Mouse (Mus musculus) cerebellum, adult 11 months (tissue): ENCODE results near the gene Rab3gap2.

Source experiments
- DNase-seq: peaks from one replicate; pipeline ENCODE4 v3.0.0; 2022

The Rab3gap2 gene

DNA sequence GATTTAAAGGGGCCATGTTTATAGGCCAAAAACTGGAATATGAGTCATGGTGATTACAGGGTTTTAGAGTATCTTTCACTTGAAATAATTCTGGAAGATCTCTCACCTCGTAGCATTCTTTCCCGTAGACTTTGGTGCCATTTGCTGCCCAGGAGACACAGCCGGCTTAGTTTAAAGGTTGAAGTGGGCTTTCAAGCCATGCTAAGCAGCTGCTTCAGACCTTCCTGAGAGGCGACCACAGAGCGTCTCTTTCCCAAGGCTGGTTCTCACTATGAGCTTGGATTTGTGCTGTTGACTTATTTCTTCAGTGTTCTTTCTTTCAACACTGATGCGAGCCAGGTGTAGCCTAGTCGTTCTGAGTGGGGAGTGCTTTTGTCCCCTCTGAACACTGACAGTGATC, 23.8 kb downstream of the Rab3gap2 start:
- no peak for DNase-seq

DNA sequence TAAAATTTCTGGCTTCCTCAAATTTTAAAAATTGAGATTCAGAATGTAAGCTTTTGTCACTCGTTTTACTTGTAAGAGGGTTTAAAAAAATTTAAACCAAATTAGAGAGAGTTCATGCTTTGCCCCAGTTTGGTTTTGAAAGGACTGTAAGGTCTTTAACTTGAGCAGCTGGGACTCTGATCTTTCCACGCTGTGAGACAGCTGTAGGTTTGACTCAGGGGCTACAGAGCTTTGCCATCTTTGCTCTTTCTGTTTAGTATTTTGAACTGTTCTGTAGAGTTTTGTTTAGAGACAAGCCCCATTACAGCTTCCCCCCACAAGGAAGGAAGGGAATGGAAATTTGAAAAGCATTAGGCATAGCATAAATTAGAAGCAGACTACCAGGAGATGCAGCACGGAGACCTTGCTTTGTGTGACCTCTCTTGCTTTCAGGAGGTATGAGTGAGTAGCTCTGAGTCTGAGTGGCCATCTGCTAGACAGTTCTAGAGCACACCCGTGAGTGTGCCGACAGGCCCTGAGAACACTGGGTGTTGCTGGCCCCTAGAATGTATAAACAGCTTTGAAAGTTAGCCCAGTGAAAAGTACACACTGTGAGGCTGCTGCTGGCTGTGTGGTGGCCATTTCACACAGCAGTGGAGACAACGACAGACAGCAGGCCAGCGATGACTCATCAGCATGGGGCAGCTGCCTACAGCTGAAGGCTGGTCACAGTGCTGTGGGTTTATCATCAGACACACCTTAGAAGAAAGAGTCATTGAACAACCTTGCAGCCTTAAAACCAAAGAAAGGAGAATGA, 25.7 kb downstream of the Rab3gap2 start:
- no peak for DNase-seq

GRCm38 (mm10) chr1:185235837-185236236, 31.9 kb downstream of the Rab3gap2 start:
- DNase-seq, result no peak

DNA sequence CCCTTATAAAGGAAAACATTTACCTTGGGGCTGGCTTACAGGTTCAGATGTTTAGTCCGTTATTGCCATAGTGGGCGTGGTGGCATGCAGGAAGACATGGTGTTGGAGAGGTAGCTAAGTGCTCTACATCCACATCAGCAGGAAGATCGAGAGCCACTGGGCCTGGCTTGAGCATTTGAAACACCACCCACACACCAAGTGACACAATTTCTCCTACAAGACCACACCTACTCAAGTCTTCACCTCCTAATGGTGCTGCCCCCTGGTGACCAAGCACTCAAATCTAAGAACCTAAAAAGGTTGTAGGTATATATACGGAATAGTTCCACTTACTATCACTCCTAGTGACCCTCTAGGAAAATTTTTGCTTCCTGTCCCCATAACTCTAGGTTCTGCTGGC, 32.6 kb downstream of the Rab3gap2 start:
- no peak for DNase-seq

- DNase-seq, result no peak
These were observed 39.1 kb downstream of the Rab3gap2 start for GRCm38 (mm10) chr1:185243013-185243412.

DNA sequence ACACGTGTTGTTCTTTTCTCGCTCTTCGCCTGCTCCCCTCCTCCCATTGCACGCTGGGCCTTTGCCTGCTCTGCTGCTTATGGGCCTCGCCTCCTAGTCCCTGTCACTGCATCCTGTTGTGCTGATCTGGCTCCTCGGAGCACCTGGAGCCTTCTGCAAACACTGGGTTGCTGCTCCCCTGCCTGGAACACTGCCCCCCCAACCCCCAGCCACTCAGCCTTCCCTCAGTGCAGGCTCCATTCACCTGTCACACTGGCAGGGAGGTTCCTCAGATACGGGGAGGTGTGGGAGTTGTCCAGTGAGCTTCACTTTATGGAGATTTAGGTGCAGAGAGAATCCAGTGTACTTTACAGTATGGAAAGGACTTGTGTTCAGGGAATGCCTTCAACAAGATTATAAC, 41.5 kb downstream of the Rab3gap2 start:
- DNase-seq, result no peak

DNA sequence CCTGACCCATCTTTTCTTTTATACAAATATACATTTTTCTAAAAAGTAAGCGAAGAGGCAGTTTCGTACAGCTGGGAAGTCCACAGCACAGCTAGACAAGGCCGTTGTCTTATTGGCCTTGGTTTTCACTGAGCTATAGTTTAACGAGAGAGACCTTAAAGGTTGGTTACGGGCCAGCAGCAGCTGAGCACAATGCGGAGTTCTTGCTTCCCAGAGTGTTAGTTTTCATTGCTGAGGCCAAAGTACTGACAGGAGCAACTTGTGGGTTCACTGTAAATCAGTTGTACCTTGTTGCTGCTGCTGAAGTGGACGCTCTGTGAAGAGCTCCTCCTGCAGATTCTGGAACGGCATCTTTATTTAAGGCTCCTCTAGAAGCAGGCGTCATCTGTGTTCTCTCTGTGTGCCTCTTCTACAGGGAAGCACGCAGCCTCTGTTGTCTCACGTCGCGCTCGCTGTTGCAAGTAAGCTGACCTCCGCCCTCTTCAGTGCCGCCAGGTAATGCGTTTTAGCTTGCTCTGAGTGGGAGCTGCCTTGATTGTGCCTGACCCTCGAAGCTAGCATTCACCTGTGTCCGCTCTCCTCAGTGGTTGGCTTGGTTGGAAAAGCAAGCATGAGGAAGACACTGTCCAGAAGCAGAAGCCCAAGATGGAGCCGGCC, 43.6 kb downstream of the Rab3gap2 start:
- DNase-seq, result no peak

GRCm38 (mm10) chr1:185248728-185249127, 44.8 kb downstream of the Rab3gap2 start:
- DNase-seq, result no peak

GRCm38 (mm10) chr1:185252351-185252750, 48.4 kb downstream of the Rab3gap2 start:
- no peak for DNase-seq

- no peak for DNase-seq
These were observed 49.4 kb downstream of the Rab3gap2 start for GRCm38 (mm10) chr1:185253140-185253892.

DNA sequence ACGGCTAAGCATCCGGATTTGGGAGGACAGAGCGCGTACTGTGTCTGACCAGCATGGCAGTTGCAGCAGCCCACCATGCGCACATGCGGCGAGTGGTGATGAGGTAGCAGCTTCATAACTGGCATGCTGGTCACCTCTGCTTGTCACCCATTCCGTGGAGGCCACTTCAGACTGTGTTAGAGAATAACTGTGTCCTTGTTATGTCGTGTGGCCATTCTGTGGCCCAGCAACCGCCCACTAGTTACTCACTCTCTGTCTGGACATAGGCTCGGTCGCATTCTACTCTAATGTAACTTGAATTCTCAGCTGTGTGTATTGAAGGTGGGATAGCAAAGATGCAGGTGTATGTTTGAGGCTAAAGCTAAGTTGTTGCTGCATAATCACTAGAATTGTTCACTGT, 51.4 kb downstream of the Rab3gap2 start:
- DNase-seq, result no peak

GRCm38 (mm10) chr1:185256753-185257152, 52.8 kb downstream of the Rab3gap2 start:
- no peak for DNase-seq

GRCm38 (mm10) chr1:185262565-185262964, 58.6 kb downstream of the Rab3gap2 start:
- DNase-seq, result no peak

DNA sequence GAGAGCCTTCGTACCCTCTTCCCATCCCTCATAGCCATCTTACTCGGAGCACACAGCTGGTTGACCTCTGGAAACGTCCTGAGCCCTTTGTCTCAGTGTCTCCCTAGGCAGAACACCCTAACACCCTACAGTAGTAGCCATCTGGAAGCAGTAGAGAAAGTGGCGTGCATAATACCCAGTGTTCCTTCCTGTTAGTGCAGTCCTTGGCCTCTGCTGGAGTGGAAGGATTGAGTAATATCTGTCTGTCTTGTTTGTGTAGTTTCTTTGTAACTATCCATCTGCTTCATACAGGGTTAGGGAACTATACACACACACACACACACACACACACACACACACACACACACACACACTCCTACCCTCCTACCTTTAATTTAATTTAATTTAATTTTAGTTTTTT, 64.8 kb downstream of the Rab3gap2 start:
- DNase-seq, result no peak

DNA sequence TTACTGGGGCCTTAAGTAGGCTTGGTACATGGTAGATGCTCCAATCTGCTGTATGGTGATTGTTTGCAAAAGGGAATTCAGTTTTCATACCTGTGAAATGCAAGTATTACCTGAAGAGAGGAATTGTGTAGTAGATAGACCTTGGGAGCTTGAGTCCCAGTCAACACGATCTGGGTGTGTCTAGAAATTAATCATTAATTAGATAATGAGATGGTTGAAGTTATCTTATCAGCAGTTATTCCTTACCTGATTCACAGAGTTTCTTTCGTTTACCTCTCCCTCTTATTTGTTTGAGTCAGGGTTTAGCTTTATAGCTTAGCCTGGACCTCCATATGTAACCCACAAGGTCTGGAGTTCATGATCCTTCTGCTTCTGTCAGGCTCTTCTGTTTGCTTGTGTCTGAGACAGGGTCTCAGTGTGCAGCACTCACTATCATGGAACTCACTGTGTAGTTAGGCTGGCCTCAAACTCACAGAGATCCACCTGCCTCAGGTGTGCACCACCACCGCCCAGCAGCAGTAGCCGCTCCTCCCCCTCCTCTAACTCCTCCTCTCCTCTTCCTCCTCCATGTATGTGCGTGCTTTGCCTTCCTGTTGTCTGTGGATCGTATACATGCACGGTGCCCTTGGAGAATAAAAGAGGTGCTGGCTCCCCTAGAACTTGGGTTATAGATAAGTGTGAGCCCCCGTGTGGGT, 66.6 kb downstream of the Rab3gap2 start:
- DNase-seq, result no peak

- DNase-seq, result no peak
These were observed 67.5 kb downstream of the Rab3gap2 start for GRCm38 (mm10) chr1:185271373-185271772.

- DNase-seq, result no peak
These were observed 71.1 kb downstream of the Rab3gap2 start for GRCm38 (mm10) chr1:185274819-185275545.

DNA sequence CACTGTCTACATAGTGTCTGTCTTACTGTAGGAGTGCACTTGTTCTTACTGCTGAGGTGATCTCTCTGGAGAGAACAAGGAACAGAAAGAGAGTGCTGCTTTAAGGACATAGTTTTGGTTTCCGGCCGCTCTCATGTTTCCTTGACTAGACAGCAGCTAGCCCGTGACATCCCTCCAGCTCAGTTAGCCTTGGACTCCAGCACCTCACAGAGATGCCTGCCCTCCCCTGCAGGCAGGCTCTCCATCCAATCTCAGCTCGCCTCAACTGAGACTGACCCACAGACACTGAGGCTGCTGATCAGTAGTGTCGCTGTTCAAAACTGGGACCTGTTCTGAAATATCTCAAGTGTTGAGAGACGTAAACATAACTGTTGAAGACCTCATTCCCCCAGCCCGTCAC, 72.1 kb downstream of the Rab3gap2 start:
- DNase-seq, result no peak

GRCm38 (mm10) chr1:185277022-185277421, 73.1 kb downstream of the Rab3gap2 start:
- DNase-seq, result no peak

- no peak for DNase-seq
These were observed 75.4 kb downstream of the Rab3gap2 start for GRCm38 (mm10) chr1:185279288-185279687.

DNA sequence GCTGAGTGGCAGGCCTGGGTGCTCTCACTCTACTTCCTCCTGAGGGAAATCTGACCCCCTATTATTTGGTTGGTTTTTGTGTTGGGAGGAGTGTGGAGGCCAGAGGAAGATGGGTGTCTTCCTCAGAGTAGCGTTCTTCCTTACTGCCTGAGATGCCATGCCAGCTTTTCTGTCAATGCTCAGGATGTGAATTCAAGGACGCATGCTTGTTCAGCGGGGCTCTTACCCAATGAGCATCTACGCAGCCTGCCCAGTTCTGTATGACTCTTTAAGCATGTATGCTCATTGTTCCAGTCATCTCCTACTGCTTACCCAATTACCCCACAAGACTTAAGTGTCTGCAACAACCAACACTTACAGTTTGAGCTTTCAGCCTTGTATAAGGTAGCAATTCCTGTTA, 76.7 kb downstream of the Rab3gap2 start:
- no peak for DNase-seq

- no peak for DNase-seq
These were observed 78.9 kb downstream of the Rab3gap2 start for GRCm38 (mm10) chr1:185282846-185283245.
